Mouse (Mus musculus) bone marrow macrophage, adult 2 months (primary cell): ENCODE measurements at regions not wholly inside any gene's neighbourhood (a gene's known extent, or its start where the extent isn't known, plus 50 kb on each side); places are given as distances from the start of the nearest gene placed in this dataset.

Experiments
- CTCF ChIP-seq: IDR thresholded peaks from 2 replicates; pipeline ENCODE4 v1.5.1; 2012; ENCODE audit warnings: low read depth, mild to moderate bottlenecking, low read length, moderate library complexity
- POLR2A ChIP-seq: IDR thresholded peaks from 2 replicates; pipeline ENCODE4 v1.6.1; 2012; ENCODE audit warnings: mild to moderate bottlenecking, low read depth, low read length, borderline replicate concordance

DNA sequence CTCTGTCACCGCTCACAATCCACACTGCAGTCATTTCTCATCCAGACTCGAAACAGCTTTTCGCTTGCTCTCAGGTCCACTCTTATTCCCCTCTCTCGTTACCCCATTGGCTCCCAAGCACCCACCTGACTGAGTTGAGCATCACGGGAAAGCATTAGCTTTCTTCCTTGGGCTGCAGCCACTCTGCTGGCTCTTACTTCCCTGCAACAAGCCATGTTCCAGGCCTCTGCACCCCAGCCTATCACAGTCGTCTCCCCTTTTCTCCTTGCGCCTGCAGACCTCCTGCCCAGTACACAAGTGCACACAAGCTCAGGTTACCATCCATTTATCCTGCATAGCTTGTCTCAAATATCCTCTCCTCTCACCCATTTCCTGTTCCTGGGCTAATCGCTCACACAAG lies 88.5 kb upstream of the Tmem260 start:
- no peak for TF ChIP-seq CTCF
- no peak for TF ChIP-seq POLR2A
